Mouse (Mus musculus) neutrophil, adult 5-6 weeks (primary cell): Measurements from ENCODE around the gene Adamts8. TPM values are rescaled to one million over a fixed set of nuclear protein-coding genes. Genes with fewer than 3 reads are reported as not detected.

Source experiments
- total RNA-seq: library from RNA; stranded (forward); fragments of 200-1000 nt; gene quantifications from 2 replicates; pipeline ENCODE4 v1.2.3, GENCODE M21; 2017

Gene Adamts8
- total RNA-seq, 1 experiment from 2014 or later: not detected

Other genes starting within 250 kb of the Adamts8 start
- 0.12 TPM in 1 of 2 replicates, not detected in the other for gene Adamts15, start 20.1 kb upstream of the Adamts8 start, total RNA-seq
- 38.8 and 47.5 TPM in 2 replicates for gene Zbtb44, start 88.1 kb downstream of the Adamts8 start, total RNA-seq
- 7.5 and 9.1 TPM in 2 replicates for gene St14, start 189.3 kb downstream of the Adamts8 start, total RNA-seq